Mouse (Mus musculus): Measurements from ENCODE around the gene Gm20388. TPM values are rescaled to one million over a fixed set of nuclear protein-coding genes. Genes with fewer than 3 reads are reported as not detected.

Gene Gm20388
- polyA plus RNA-seq, 1 experiment from 2014 or later: not detected

DNA sequence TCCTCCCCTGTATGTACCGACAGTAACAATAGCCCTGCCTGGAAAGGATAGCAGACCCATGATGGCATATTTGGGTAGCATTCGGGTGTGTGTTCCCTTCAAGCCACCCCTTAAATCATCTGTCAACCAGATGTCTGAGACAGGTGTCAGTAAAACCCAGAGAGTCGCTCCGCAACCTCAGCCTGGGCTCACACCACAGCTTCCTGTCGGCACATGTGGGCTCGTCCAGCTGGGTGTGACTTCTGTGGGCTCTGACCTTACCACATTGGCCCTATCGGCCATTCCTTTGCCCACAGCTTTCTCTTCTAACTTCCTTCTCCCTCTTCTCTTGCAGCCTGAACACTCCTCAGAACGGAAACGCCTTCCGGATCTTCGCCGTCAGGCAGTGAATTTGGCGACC is 139.3 kb downstream of the Gm20388 start:
- 67% methylated on average over 13 of the region's 13 CpGs for WGBS
- no peak overlapping the region for H3K9ac ChIP-seq
- no peak overlapping the region for H3K27ac ChIP-seq
- H3K36me3 ChIP-seq: no peaks in the 10 kb centered on the region
- H3K4me3 ChIP-seq: no peak overlapping the region
- no peak for ATAC-seq (ENCODE audit: insufficient number of reproducible peaks, insufficient read depth, low FRiP score, low TSS enrichment)
- peaks cover 23% of the 10 kb centered on the region for H3K4me1 ChIP-seq
- H3K9me3 ChIP-seq: no peaks in the 10 kb centered on the region
- H3K27me3 ChIP-seq: no peaks in the 10 kb centered on the region
- H3K4me2 ChIP-seq (replicated peaks): no peak overlapping the region

DNA sequence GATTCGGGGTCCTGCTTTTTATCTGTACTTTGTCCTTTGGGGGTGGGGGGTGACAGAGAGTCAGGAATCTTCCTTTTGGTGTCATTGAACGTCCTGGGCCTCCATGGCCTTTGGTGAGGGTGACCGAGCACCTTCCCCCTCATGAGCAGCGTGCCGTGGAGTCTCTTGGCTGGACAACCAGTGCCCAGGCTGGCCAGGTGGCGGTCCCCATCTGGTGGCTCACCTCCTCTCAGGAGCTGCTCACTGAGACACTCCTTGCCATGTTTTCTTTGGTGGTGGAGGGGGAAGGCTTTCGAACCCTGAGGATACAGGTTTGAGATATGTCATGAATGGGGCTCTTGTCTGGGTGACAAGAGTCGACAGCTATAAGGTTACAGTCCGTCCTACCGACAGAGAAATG is 139.7 kb downstream of the Gm20388 start:
- WGBS: 46% methylated on average over 10 of the region's 10 CpGs
- H3K4me1 ChIP-seq: peaks cover 20% of the 10 kb centered on the region
- no peak for ATAC-seq (ENCODE audit: insufficient number of reproducible peaks, insufficient read depth, low FRiP score, low TSS enrichment)

DNA sequence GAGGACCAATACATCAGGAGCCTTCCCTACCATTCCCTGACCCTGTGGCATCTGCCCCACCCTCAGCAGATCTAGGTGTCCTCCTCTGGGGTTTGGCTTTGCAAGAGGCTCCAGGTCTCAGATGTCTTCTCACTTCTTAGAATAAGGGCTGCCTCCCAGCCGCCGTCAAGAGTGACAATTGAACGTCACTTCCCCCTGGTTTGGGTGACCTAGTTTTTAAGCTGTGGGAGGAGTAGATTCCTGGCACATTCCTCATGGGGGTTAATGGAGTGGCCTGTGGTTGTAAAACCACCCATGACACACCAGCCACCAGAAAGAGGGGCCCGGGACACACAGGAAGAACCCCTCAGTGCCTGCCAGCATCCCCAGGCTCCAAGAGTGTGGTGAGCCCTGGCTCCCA is 140.4 kb downstream of the Gm20388 start:
- H3K9me3 ChIP-seq: no peaks in the 10 kb centered on the region
- H3K27ac ChIP-seq: no peak overlapping the region
- H3K27me3 ChIP-seq: no peaks in the 10 kb centered on the region
- no peak for ATAC-seq (ENCODE audit: insufficient number of reproducible peaks, insufficient read depth, low FRiP score, low TSS enrichment)
- H3K4me3 ChIP-seq: no peak overlapping the region
- H3K4me2 ChIP-seq (replicated peaks): no peak overlapping the region
- H3K9ac ChIP-seq: no peak overlapping the region
- H3K4me1 ChIP-seq: peaks cover 15% of the 10 kb centered on the region
- no peaks in the 10 kb centered on the region for H3K36me3 ChIP-seq
- WGBS: 61% methylated on average over 4 of the region's 4 CpGs

More for the DNA sequence above, 139.7 kb downstream of the Gm20388 start:
- Histone ChIP-seq H3K9me3 (no peaks in the 10 kb centered on the region), H3K27ac (no peak overlapping the region), H3K27me3 (no peaks in the 10 kb centered on the region), H3K4me2 (replicated peaks) (no peak overlapping the region), H3K4me3 (no peak overlapping the region), H3K9ac (no peak overlapping the region), H3K36me3 (no peaks in the 10 kb centered on the region)

DNA sequence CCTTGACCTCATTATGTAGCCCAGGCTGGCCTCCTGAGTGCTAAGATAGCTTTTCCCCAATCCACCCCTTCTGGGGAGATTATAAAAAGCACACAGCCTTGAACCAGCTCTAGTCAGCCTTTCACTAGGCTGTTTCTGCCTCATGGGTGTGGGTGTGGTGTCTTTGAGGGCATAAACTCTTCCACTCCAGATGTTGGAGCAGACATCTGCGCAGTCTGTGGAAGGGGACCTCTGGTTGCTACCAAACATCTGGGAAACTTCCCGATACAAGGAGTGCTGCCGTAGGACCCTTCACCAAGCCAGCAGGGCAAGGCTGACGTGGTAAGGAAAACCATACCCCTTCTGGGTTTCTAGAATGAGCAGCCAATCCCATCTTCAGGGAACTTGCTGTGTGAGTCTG is 141.3 kb downstream of the Gm20388 start:
- Histone ChIP-seq H3K4me3 (no peak overlapping the region), H3K4me1 (peaks cover 6% of the 10 kb centered on the region), H3K27ac (no peak overlapping the region), H3K4me2 (replicated peaks) (no peak overlapping the region), H3K36me3 (no peaks in the 10 kb centered on the region), H3K9ac (no peak overlapping the region), H3K9me3 (no peaks in the 10 kb centered on the region; the same call in 1 of the 2 replicates), H3K27me3 (no peaks in the 10 kb centered on the region)
- no peak for ATAC-seq (ENCODE audit: insufficient number of reproducible peaks, insufficient read depth, low FRiP score, low TSS enrichment)
- WGBS: 68% methylated on average over 4 of the region's 4 CpGs

DNA sequence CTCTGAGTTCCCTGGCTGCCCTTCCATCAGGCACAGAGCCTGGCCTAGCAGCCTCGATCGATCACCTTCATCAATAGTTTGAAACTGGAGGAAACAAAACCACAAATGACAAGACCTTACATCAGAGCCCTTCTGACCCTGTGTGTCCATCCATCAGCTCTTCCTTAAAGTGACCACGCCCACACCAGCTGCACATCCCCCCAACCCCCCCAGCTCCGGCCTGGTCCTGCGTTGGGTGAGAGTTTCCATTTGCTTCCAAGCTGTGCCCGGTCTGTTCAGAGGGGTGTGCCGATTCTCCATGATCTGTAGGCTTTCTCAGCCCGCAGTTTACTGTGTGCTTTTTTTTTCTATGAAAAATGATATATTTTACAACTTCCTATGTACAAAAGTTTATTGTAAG is 141.7 kb downstream of the Gm20388 start:
- 80% methylated on average over 8 of the region's 8 CpGs for WGBS
- H3K27ac ChIP-seq: no peak overlapping the region
- H3K9me3 ChIP-seq: no peaks in the 10 kb centered on the region; the same call in 1 of the 2 replicates
- H3K4me1 ChIP-seq: 0 out of 2 replicates have a peak, but pooled peaks cover 4% of the 10 kb centered on the region
- no peak overlapping the region for H3K4me3 ChIP-seq
- no peak for ATAC-seq (ENCODE audit: insufficient number of reproducible peaks, insufficient read depth, low FRiP score, low TSS enrichment)
- no peak overlapping the region for H3K9ac ChIP-seq
- no peak overlapping the region for H3K4me2 ChIP-seq (replicated peaks)
- H3K36me3 ChIP-seq: no peaks in the 10 kb centered on the region
- no peaks in the 10 kb centered on the region for H3K27me3 ChIP-seq

DNA sequence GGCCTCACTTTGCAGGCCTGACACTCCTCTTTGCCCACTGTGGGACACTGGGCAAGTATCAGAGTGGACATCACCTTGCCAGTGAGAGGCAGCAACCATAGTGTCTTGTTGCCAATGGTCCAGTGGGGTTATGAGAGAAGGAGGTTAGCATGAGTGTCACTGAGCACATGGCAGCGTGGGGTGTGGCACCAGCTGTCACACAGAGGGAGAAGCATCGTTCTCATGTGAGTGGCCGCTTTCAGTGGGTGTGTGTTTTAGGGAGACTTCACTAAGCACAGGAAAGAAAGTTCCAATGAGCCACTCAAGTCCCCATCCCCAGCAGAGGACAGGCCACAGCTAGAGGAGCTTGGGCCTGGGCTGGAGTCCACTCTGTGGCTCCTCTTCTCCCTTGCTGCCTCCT is 144.2 kb downstream of the Gm20388 start:
- 97% methylated on average over 3 of the region's 3 CpGs for WGBS
- Histone ChIP-seq H3K4me3 (no peak overlapping the region), H3K9ac (no peak overlapping the region), H3K4me1 (no peaks in the 10 kb centered on the region), H3K36me3 (no peaks in the 10 kb centered on the region), H3K4me2 (replicated peaks) (no peak overlapping the region), H3K27ac (no peak overlapping the region), H3K9me3 (no peaks in the 10 kb centered on the region; the same call in 1 of the 2 replicates), H3K27me3 (no peaks in the 10 kb centered on the region)
- no peak for ATAC-seq (ENCODE audit: insufficient number of reproducible peaks, insufficient read depth, low FRiP score, low TSS enrichment)

DNA sequence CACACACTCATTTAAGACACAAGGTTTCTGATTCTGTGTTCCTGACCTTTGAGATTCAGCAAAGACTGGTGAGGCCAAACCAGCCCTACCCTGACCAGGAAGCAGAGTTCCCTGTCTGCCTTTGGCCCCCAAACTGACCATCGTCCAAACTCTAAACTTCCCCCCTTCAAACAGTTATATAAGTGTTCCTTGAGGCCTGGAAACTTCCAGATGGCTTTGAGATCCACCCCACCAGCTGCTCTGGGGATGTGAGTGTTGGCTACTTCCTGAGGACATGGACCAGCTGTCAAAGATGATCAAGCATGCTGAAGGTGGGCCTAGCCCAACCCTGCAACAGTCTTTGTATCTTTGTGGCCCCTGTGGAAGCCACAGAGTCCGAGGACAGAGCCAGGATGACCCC is 146.4 kb downstream of the Gm20388 start:
- Histone ChIP-seq H3K9ac (no peak overlapping the region), H3K4me2 (replicated peaks) (no peak overlapping the region), H3K4me1 (no peaks in the 10 kb centered on the region), H3K36me3 (no peaks in the 10 kb centered on the region), H3K27me3 (no peaks in the 10 kb centered on the region), H3K27ac (no peak overlapping the region), H3K4me3 (no peak overlapping the region), H3K9me3 (no peaks in the 10 kb centered on the region; the same call in 1 of the 2 replicates)
- ATAC-seq (ENCODE audit: insufficient number of reproducible peaks, insufficient read depth, low FRiP score, low TSS enrichment): no peak
- 64% methylated on average over 2 of the region's 2 CpGs for WGBS

DNA sequence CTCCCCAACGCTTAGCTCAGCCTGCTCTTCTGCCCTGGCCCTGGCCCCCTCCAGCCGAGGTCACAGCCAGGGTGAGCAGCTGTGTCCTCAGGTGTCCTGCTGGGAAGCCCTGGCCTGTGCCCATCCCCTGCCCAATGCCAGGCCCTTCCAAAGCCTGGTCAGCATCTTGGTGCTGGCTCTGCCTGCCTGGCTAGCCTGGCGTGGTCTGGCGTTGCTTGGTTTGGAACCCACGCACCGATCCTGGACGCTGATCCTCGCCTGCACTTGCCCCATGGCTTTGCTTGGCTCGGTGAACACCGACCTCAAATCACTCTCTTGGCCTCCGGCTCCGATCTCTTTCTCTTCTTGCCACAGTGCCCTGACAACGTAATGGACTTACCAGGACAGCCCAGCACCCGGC is 152.1 kb downstream of the Gm20388 start:
- Histone ChIP-seq H3K4me1 (0 out of 2 replicates have a peak, but pooled peaks cover 3% of the 10 kb centered on the region), H3K27ac (no peak overlapping the region), H3K27me3 (no peaks in the 10 kb centered on the region), H3K36me3 (no peaks in the 10 kb centered on the region), H3K4me3 (no peak overlapping the region), H3K4me2 (replicated peaks) (no peak overlapping the region), H3K9ac (no peak overlapping the region), H3K9me3 (no peaks in the 10 kb centered on the region)
- ATAC-seq (ENCODE audit: insufficient number of reproducible peaks, insufficient read depth, low FRiP score, low TSS enrichment): no peak
- WGBS: 88% methylated on average over 14 of the region's 14 CpGs

DNA sequence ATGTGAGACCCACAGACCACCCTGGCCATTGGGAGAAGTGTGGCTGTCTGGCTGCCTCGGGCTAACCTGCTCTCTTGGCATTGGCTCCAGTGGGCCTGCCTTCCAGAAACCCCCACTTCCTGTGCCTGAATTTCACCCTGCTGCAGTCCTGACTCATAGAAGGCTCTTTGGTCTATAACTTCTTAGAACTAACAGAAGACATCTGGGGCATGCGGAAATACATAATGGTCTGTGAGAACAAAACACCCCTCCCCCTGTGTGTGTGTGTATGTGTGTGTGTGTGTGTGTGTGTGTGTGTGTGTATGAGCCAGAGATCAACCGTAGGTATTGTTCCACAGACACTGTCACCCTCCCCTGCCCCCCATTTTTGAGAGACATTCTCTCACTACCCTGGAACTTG is 152.7 kb downstream of the Gm20388 start:
- Histone ChIP-seq H3K4me2 (replicated peaks) (no peak overlapping the region), H3K9me3 (no peaks in the 10 kb centered on the region), H3K9ac (no peak overlapping the region), H3K27ac (no peak overlapping the region), H3K27me3 (no peaks in the 10 kb centered on the region), H3K4me1 (peaks cover 8% of the 10 kb centered on the region; the same call in 1 of the 2 replicates), H3K4me3 (no peak overlapping the region), H3K36me3 (no peaks in the 10 kb centered on the region)
- 86% methylated on average over 3 of the region's 3 CpGs for WGBS
- no peak for ATAC-seq (ENCODE audit: insufficient number of reproducible peaks, insufficient read depth, low FRiP score, low TSS enrichment)

DNA sequence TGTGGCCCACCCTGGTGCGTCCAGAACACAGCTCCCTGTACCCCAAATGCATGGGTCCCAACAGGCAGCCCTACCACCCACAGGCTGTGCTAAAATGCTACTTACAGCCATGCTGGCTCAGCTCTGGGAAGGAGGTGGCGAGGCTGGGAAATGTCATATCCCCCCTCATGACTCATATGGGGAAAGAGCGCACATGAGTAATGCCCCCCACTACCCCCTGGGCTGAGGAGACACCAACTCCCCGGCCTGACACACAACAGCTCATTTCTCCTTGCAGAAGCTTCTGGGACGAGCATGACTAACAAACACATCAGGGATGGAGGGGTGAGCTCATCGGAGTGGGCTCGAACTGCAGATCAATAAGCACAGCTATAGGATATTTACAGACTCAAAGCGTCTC is 155.0 kb downstream of the Gm20388 start:
- Histone ChIP-seq H3K36me3 (no peaks in the 10 kb centered on the region), H3K4me1 (peaks cover 10% of the 10 kb centered on the region; the same call in 1 of the 2 replicates), H3K4me3 (no peak overlapping the region), H3K27ac (no peak overlapping the region), H3K27me3 (no peaks in the 10 kb centered on the region), H3K9me3 (no peaks in the 10 kb centered on the region), H3K4me2 (replicated peaks) (no peak overlapping the region), H3K9ac (no peak overlapping the region)
- 94% methylated on average over 8 of the region's 8 CpGs for WGBS
- ATAC-seq (ENCODE audit: insufficient number of reproducible peaks, insufficient read depth, low FRiP score, low TSS enrichment): no peak

DNA sequence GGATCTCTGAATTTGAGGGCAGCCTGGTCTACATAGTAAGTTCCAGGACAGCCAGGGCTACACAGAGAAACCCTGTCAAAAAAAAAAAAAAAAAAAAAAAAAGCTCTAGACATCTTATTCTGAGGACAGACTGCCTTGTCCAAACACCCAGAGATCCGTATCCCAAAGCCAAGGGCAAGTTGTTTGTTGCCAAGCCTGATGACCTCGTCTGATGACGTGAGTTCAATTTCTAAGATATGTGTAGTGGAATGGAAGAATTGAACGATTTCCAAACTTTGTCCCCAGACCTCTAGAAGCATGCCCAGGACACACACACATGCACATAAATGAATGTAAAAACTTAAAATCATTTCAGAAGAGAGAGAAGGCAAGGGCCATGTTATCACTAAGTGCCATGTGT is 155.6 kb downstream of the Gm20388 start:
- Histone ChIP-seq H3K9ac (no peak overlapping the region), H3K4me1 (peaks cover 10% of the 10 kb centered on the region; the same call in 1 of the 2 replicates)

DNA sequence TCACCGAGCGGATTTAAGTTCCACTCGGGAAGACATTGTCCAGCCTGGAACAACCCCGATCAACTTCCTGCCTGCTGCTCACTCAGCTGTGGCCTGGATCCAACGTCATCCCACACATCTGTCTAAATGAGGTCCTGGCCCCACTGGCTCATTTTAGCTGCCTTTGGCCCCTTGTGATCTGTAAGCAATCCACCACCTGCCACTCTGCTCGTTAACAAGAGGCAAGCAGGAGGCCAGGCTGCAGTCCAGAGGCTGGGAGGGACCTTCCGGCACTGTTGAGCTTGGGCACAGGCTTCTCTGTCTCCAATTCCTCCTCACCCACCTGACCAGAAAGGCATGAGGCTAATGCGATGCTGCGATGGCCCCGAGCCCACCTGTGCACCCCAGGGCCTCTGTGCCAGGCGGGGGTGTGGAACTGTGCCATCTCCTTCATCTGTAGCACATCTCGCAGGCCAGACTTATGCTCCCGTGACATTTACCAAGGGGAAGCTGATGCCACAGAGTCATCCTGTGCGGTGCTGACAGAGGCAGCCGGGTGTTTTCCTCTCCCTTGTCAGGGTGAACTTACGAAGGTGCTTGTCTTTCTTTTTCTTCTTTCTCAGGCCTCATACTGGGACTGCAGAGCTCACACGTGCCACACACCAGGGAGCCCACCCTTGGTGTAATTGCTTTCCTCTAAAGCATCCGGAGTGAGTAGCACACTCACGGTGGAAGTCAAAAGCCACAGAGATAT is 157.5 kb downstream of the Gm20388 start:
- Histone ChIP-seq H3K9me3 (no peaks in the 10 kb centered on the region), H3K4me2 (replicated peaks) (no peak overlapping the region), H3K9ac (no peak overlapping the region), H3K36me3 (no peaks in the 10 kb centered on the region), H3K27me3 (no peaks in the 10 kb centered on the region), H3K27ac (no peak overlapping the region), H3K4me1 (peaks cover 10% of the 10 kb centered on the region; the same call in 1 of the 2 replicates), H3K4me3 (no peak overlapping the region)
- WGBS: 60% methylated on average over 19 of the region's 19 CpGs
- no peak for ATAC-seq (ENCODE audit: insufficient number of reproducible peaks, insufficient read depth, low FRiP score, low TSS enrichment)

More for the DNA sequence above, 155.6 kb downstream of the Gm20388 start:
- no peaks in the 10 kb centered on the region for H3K36me3 ChIP-seq
- no peak overlapping the region for H3K27ac ChIP-seq
- H3K9me3 ChIP-seq: no peaks in the 10 kb centered on the region
- no peak for ATAC-seq (ENCODE audit: insufficient number of reproducible peaks, insufficient read depth, low FRiP score, low TSS enrichment)
- no peaks in the 10 kb centered on the region for H3K27me3 ChIP-seq
- H3K4me2 ChIP-seq (replicated peaks): no peak overlapping the region
- 90% methylated on average over 4 of the region's 4 CpGs for WGBS
- no peak overlapping the region for H3K4me3 ChIP-seq
